In the genomic region with DNA sequence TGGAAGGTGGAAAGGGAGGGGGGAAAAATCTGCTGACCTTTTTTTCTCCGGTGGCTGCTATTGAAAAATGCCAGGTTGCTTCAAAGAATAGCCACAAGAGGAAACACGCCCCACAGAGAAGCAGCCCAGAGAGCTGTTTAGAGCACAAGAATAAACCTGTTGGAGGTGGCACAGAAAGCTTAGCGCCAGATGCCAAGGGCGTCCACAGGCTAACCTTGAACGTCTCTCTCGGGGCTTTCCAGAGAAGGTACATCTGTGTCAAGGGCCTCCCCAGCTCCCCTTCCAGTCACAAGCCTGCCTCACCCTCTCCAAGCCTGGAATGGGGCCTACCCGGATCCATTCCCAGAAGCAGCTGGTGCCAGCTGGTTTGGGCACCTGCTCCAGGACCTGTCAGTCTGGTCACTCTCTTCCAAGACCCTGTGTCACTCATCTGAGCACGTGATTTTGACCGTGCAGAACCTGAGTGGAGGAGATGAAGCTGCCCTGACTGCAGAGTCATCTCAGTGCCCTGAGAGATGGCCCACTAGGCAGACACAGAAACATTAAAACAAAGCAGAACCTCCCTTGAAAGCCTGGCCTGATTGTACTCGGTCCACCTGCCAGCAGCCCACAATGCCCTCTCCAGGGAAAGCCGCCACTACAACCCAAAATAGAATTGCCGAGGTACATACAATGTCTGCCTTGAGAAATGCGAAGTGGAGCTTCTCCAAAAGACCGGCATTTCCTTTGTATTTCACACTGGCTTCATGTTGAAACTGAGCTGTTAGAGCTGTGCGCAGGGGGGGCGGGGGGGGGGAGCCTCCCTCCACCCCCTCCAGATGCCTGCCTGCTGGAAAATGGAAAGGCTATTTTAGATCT, we compare ENCODE assay signal across 8 mouse cellular contexts. TPM values are rescaled to one million over a fixed set of nuclear protein-coding genes. Genes with fewer than 3 reads are reported as not detected.
DNase-seq lines count a peak whose midpoint lies in the region; ATAC-seq lines count a peak whose summit lies in the region.

No protein-coding gene starts in this region.

- peak overlapping the region; percentile 78 for H3K9ac ChIP-seq in intestine, embryonic 14.5 days (ENCODE audit: low read length)
- H3K9ac ChIP-seq in limb, embryonic 11.5 days (ENCODE audit: low read length) = peak overlapping the region; percentile 99; the same call in 1 of the 2 replicates
- H3K9ac ChIP-seq in midbrain, embryonic 13.5 days (replicated peaks) = peak overlapping the region; percentile 100
- H3K9ac ChIP-seq in stomach, embryonic 15.5 days = peak overlapping the region; percentile 53

- H3K4me1 ChIP-seq in intestine, embryonic 14.5 days (replicated peaks; ENCODE audit: control insufficient read depth, insufficient read depth, low read length) = peaks cover 31% of the 10 kb centered on the region
- peaks cover 28% of the 10 kb centered on the region for H3K4me1 ChIP-seq in limb, embryonic 11.5 days (ENCODE audit: control insufficient read depth, insufficient read depth, low read length)
- H3K4me1 ChIP-seq in midbrain, embryonic 13.5 days (replicated peaks) = peaks cover 51% of the 10 kb centered on the region
- peaks cover 35% of the 10 kb centered on the region for H3K4me1 ChIP-seq in stomach, embryonic 15.5 days

- DNase-seq in frontal cortex, adult 2 months (ENCODE audit: extremely low spot score in 1 of 2, low spot score in 1 of 2) = peak; percentile 44 to 56
- peak; percentile 87 to 91 for DNase-seq in cerebellum, postnatal 14 days
- DNase-seq in gastrocnemius, postnatal 4 days (ENCODE audit: low spot score in 2 of 2) = peak; percentile 44 to 76
- DNase-seq in intestine, embryonic 14.5 days (ENCODE audit: low spot score) = peak; percentile 84
- no peak for DNase-seq in limb, embryonic 11.5 days (ENCODE audit: low spot score)

- peak overlapping the region; percentile 92 for H3K4me2 ChIP-seq in intestine, embryonic 14.5 days (ENCODE audit: low read length)
- peak overlapping the region; percentile 99 for H3K4me2 ChIP-seq in limb, embryonic 11.5 days (ENCODE audit: low read depth, severe bottlenecking)
- peak overlapping the region; percentile 70 for H3K4me2 ChIP-seq in midbrain, embryonic 13.5 days (replicated peaks)
- H3K4me2 ChIP-seq in stomach, embryonic 15.5 days = peak overlapping the region; percentile 65

- peaks cover 17% of the 10 kb centered on the region for H3K36me3 ChIP-seq in intestine, embryonic 14.5 days (ENCODE audit: control insufficient read depth, insufficient read depth, low read length)
- H3K36me3 ChIP-seq in limb, embryonic 11.5 days (ENCODE audit: control insufficient read depth, insufficient read depth, low read length) = peaks cover 5% of the 10 kb centered on the region
- peaks cover 6% of the 10 kb centered on the region; the same call in 1 of the 2 replicates for H3K36me3 ChIP-seq in midbrain, embryonic 13.5 days
- H3K36me3 ChIP-seq in stomach, embryonic 15.5 days = no peaks in the 10 kb centered on the region

- H3K9me3 ChIP-seq in intestine, embryonic 14.5 days (ENCODE audit: control insufficient read depth, low read length) = no peaks in the 10 kb centered on the region
- no peaks in the 10 kb centered on the region for H3K9me3 ChIP-seq in limb, embryonic 11.5 days (ENCODE audit: control insufficient read depth, low read length)
- no peaks in the 10 kb centered on the region for H3K9me3 ChIP-seq in midbrain, embryonic 13.5 days
- no peaks in the 10 kb centered on the region for H3K9me3 ChIP-seq in stomach, embryonic 15.5 days

- peak overlapping the region; percentile 100 for H3K4me3 ChIP-seq in intestine, embryonic 14.5 days (ENCODE audit: low read depth, low read length)
- peak overlapping the region; percentile 99 for H3K4me3 ChIP-seq in limb, embryonic 11.5 days (ENCODE audit: low read depth, low read length)
- peak overlapping the region; percentile 100 for H3K4me3 ChIP-seq in midbrain, embryonic 13.5 days (replicated peaks)
- peak overlapping the region; percentile 73 for H3K4me3 ChIP-seq in stomach, embryonic 15.5 days (replicated peaks)

- 9% methylated on average over 16 of the region's 16 CpGs for WGBS in intestine, embryonic 14.5 days
- WGBS in limb, embryonic 11.5 days = 44% methylated on average over 16 of the region's 16 CpGs
- WGBS in midbrain, embryonic 13.5 days = 19% methylated on average over 16 of the region's 16 CpGs
- 7% methylated on average over 16 of the region's 16 CpGs for WGBS in stomach, embryonic 15.5 days

- no peak for ATAC-seq in frontal cortex, adult (ENCODE audit: low TSS enrichment)
- ATAC-seq in intestine, embryonic 14.5 days (replicated peaks; ENCODE audit: low FRiP score, low TSS enrichment, low read depth) = no peak; the same call in 1 of the 2 replicates
- ATAC-seq in limb, embryonic 11.5 days (ENCODE audit: insufficient number of reproducible peaks, low FRiP score, low TSS enrichment, low read depth) = no peak
- peak; percentile 1; the same call in 1 of the 2 replicates for ATAC-seq in midbrain, embryonic 13.5 days
- no peak for ATAC-seq in stomach, embryonic 15.5 days (ENCODE audit: insufficient read depth, low FRiP score, low read depth)

- peak overlapping the region; percentile 99 for H3K27ac ChIP-seq in intestine, embryonic 14.5 days (ENCODE audit: low read depth)
- peak overlapping the region; percentile 100 for H3K27ac ChIP-seq in limb, embryonic 11.5 days (replicated peaks; ENCODE audit: low read depth, low read length)
- peak overlapping the region; percentile 99 for H3K27ac ChIP-seq in midbrain, embryonic 13.5 days
- H3K27ac ChIP-seq in stomach, embryonic 15.5 days = peak overlapping the region; percentile 97

- H3K27me3 ChIP-seq in intestine, embryonic 14.5 days (replicated peaks; ENCODE audit: control insufficient read depth, insufficient read depth, low read length) = no peaks in the 10 kb centered on the region
- H3K27me3 ChIP-seq in limb, embryonic 11.5 days (ENCODE audit: control insufficient read depth, insufficient read depth, low read length) = no peaks in the 10 kb centered on the region
- H3K27me3 ChIP-seq in midbrain, embryonic 13.5 days = no peaks in the 10 kb centered on the region
- no peaks in the 10 kb centered on the region for H3K27me3 ChIP-seq in stomach, embryonic 15.5 days (replicated peaks)

RNA-seq across cellular contexts. Expression of a gene that starts 1.6 kb away (rescaled TPM):
- polyA plus RNA-seq in frontal cortex, adult 2 months (2012; rRNA removed) = 36.5 and 40.8 TPM in 2 replicates
- 10 to 100 TPM; 71.8 to 76.1 TPM for total RNA-seq in gastrocnemius, postnatal 4 days (2021)
- 11.3 and 11.5 TPM in 2 replicates for polyA plus RNA-seq in intestine, embryonic 14.5 days (2014; fragmentation: Nextera tagmentation; extraction: Ambion mirVana)
- 4.9 and 5.6 TPM in 2 replicates for polyA plus RNA-seq in limb, embryonic 11.5 days (2014; fragmentation: Nextera tagmentation; extraction: Ambion mirVana)
- 8.3 and 9.2 TPM in 2 replicates for polyA plus RNA-seq in midbrain, embryonic 13.5 days (2015; fragmentation: Nextera tagmentation; extraction: Ambion mirVana)
- 12.5 and 13.4 TPM in 2 replicates for polyA plus RNA-seq in stomach, embryonic 15.5 days (2015; fragmentation: Nextera tagmentation; extraction: Ambion mirVana)
